Mouse (Mus musculus) forebrain, embryonic 13.5 days (tissue): ENCODE data around the gene 9930022D16Rik. TPM values are rescaled to one million over a fixed set of nuclear protein-coding genes. Genes with fewer than 3 reads are reported as not detected.

Source experiments
- ATAC-seq: fragments of 200-750 bp; cut with Nextera tagmentation; 2 replicates; pipeline ENCODE4 v1.8.0; 2017
- H3K27ac ChIP-seq: fragments of 300-500 bp; sonication (generic); 2 replicates; pipeline ENCODE4 v1.5.1; 2015; ENCODE audit warnings: inconsistent platforms, mild to moderate bottlenecking, moderate library complexity
- H3K27me3 ChIP-seq: fragments of 300-500 bp; sonication (generic); 2 replicates; pipeline ENCODE4 v1.6.1; 2015; ENCODE audit warnings: mild to moderate bottlenecking, inconsistent platforms
- H3K36me3 ChIP-seq: fragments of 300-500 bp; sonication (generic); 2 replicates; pipeline ENCODE4 v1.6.1; 2015; ENCODE audit warnings: mild to moderate bottlenecking, inconsistent platforms; ENCODE audit not compliant: poor library complexity, severe bottlenecking
- H3K4me1 ChIP-seq: fragments of 300-500 bp; sonication (generic); 2 replicates; pipeline ENCODE4 v1.6.1; 2015; ENCODE audit warnings: inconsistent platforms
- H3K4me2 ChIP-seq: fragments of 300-500 bp; sonication (generic); 2 replicates; pipeline ENCODE4 v1.6.1; 2015; ENCODE audit warnings: inconsistent platforms, mild to moderate bottlenecking, moderate library complexity
- H3K4me3 ChIP-seq: fragments of 300-500 bp; sonication (generic); 2 replicates; pipeline ENCODE4 v1.5.1; 2015; ENCODE audit warnings: mild to moderate bottlenecking, inconsistent platforms
- H3K9ac ChIP-seq: fragments of 300-500 bp; sonication (generic); 2 replicates; pipeline ENCODE4 v1.6.1; 2015; ENCODE audit warnings: mild to moderate bottlenecking, inconsistent platforms
- H3K9me3 ChIP-seq: fragments of 300-500 bp; sonication (generic); replicated peaks from 2 replicates; pipeline ENCODE4 v1.6.1; 2016; ENCODE audit warnings: inconsistent platforms
- WGBS: fragments of 180-500 bp; shearing (Covaris S2); methylation state at CpG from one replicate; pipeline ENCODE4 v1.1.7; 2015; 5-methylcytosine and 5-hydroxymethylcytosine counted together
- polyA plus RNA-seq: library from polyadenylated mRNA; unstranded; fragments of >200 nt; fragmentation: Nextera tagmentation; extraction: Ambion mirVana; gene quantifications from 2 replicates; pipeline ENCODE4 v1.2.1, GENCODE M21; 2015

9930022D16Rik gene
- polyA plus RNA-seq, 1 experiment from 2014 or later, result not detected

DNA sequence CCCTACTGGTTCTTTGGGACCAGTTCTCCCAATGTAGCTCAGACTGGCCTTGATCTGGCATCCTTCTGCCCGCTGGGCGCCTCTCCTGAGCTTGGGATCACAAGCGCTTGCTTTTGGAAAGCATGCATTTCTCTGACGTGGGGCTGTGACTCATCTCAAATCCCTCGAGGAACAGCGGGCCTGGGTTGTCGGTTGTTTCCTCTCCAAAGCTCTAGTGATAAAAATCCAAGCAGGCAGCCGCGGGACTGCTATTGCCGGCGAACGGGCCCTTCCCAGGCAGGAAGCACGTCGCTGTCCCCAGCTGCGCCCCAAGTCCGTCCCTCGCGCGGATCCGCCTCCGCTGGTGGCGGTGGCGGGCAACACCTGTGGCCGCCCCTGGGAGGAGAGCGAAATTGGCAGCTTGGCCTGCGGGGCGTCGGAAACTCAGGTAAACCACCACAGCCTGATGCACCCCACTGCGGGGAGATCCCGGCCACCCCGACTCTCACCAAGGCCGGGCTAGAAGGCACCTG is 26.2 kb downstream of the 9930022D16Rik start:
- peak overlapping the region; percentile 69 for H3K4me2 ChIP-seq
- peak overlapping the region; percentile 67 for H3K9ac ChIP-seq
- H3K4me1 ChIP-seq, result peaks cover 8% of the 10 kb centered on the region
- peak overlapping the region; percentile 43 for H3K4me3 ChIP-seq
- peak; percentile 61 for ATAC-seq
- no peaks in the 10 kb centered on the region for H3K9me3 ChIP-seq
- peaks cover 5% of the 10 kb centered on the region; the same call in 1 of the 2 replicates for H3K27me3 ChIP-seq
- H3K36me3 ChIP-seq, result peaks cover 35% of the 10 kb centered on the region
- 2% methylated on average over 32 of the region's 32 CpGs for WGBS
- H3K27ac ChIP-seq, result no peak overlapping the region

DNA sequence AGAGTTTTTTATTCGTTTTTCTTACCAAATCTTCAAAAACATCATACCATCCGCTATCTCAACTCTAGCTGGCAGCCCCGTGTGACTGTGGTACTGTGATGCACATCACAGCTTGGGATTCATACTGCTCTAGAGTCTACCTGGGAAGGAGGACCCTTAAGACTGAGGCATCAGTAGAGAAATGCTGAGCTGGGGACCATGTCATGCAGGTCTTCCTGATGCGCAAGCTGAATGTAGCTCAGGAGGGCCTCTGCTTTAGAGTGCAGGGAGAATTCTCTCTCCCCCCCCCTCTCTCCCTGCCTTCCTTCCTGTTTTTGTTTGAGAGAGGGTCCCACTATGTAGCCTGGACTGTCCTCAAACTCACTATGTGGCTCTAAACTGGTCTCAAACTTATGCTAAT is 26.9 kb downstream of the 9930022D16Rik start:
- Histone ChIP-seq H3K27me3 (peaks cover 5% of the 10 kb centered on the region; the same call in 1 of the 2 replicates), H3K27ac (no peak overlapping the region), H3K4me1 (peaks cover 8% of the 10 kb centered on the region), H3K9ac (no peak overlapping the region), H3K4me3 (no peak overlapping the region; the same call in 1 of the 2 replicates), H3K9me3 (no peaks in the 10 kb centered on the region), H3K4me2 (peak overlapping the region; percentile 69), H3K36me3 (peaks cover 28% of the 10 kb centered on the region)
- ATAC-seq, result no peak
- 61% methylated on average over 4 of the region's 4 CpGs for WGBS

GRCm38 (mm10) chr11:109441119-109441518 is 27.4 kb downstream of the 9930022D16Rik start:
- Histone ChIP-seq H3K27me3 (peaks cover 5% of the 10 kb centered on the region; the same call in 1 of the 2 replicates), H3K27ac (no peak overlapping the region)
- WGBS, result 49% methylated on average over 3 of the region's 3 CpGs

DNA sequence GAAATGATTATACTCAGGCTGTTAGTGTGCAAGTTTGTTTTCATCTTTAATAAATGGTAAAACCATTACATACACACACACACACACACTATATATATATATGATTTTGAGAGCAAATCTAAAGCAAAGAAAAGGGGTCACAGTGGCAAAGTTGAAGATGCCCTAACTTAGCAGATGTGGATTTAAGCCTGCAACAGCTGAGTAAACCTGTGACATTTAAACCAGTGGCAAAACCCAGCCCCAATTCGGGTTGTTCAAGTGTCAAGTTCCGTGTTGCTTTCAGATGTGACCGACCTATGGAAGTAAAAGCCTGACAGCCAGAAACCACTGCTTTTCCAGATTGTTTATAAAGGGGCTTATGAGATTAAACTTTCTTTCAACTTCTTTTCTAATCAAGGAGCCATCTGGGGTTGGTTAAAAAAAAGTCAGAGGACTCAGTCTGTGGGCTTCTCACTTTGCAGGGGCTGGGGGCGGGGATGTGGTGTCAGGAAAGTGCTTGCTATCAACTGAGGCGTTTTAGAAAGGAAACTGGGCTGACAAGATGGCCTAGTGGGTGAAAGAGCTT is 28.5 kb downstream of the 9930022D16Rik start:
- H3K4me2 ChIP-seq, result no peak overlapping the region
- no peak overlapping the region for H3K27ac ChIP-seq
- no peaks in the 10 kb centered on the region for H3K9me3 ChIP-seq
- peaks cover 8% of the 10 kb centered on the region for H3K4me1 ChIP-seq
- WGBS, result 70% methylated on average over 5 of the region's 5 CpGs
- H3K27me3 ChIP-seq, result peaks cover 5% of the 10 kb centered on the region; the same call in 1 of the 2 replicates
- H3K9ac ChIP-seq, result no peak overlapping the region
- peaks cover 13% of the 10 kb centered on the region for H3K36me3 ChIP-seq
- ATAC-seq, result no peak
- H3K4me3 ChIP-seq, result no peak overlapping the region

More at GRCm38 (mm10) chr11:109441119-109441518, 27.4 kb downstream of the 9930022D16Rik start:
- H3K36me3 ChIP-seq, result peaks cover 24% of the 10 kb centered on the region
- peaks cover 8% of the 10 kb centered on the region for H3K4me1 ChIP-seq
- no peak for ATAC-seq
- no peak overlapping the region for H3K9ac ChIP-seq
- no peak overlapping the region for H3K4me2 ChIP-seq
- H3K9me3 ChIP-seq, result no peaks in the 10 kb centered on the region
- H3K4me3 ChIP-seq, result no peak overlapping the region

DNA sequence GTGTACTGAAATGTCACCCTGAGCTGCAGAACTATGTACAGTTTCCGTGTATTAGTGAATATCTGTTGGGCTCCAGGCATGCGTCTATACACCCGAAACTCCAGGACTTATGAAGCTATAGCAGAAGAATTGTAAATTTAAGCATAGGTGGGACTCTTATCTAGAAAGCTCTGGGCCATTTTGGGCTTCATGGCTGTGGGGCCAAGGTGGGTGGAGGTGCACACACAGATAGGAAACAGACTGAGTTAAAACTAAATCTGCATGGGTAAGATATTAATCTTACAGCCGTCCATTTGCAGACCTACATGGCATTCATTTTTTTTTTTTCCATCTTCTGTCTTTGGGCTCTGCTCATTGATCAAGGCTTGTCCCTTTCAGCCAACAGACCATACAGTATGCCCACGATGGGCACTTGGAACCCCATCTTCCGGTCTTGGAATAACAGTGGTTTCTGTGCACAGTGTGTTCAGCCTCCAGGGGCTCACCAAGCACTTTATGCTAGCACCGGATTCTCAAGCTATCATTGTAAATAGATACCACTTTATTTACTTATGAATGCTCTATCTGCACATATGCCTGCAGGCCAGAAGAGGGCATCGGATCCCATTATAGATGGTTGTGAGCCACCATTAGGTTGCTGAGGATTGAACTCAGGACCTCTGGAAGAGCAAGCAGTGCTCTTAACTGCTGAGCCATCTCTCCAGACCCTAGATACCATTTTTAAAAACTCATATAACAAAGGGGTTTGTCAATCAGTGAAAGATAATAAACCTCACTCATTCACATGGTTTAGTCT is 29.9 kb downstream of the 9930022D16Rik start:
- WGBS, result 92% methylated on average over 8 of the region's 8 CpGs
- H3K36me3 ChIP-seq, result no peaks in the 10 kb centered on the region
- ATAC-seq, result no peak
- H3K4me1 ChIP-seq, result peaks cover 8% of the 10 kb centered on the region
- H3K27ac ChIP-seq, result no peak overlapping the region
- H3K4me2 ChIP-seq, result no peak overlapping the region
- H3K27me3 ChIP-seq, result peaks cover 5% of the 10 kb centered on the region; the same call in 1 of the 2 replicates
- H3K4me3 ChIP-seq, result no peak overlapping the region
- no peak overlapping the region for H3K9ac ChIP-seq
- no peaks in the 10 kb centered on the region for H3K9me3 ChIP-seq

DNA sequence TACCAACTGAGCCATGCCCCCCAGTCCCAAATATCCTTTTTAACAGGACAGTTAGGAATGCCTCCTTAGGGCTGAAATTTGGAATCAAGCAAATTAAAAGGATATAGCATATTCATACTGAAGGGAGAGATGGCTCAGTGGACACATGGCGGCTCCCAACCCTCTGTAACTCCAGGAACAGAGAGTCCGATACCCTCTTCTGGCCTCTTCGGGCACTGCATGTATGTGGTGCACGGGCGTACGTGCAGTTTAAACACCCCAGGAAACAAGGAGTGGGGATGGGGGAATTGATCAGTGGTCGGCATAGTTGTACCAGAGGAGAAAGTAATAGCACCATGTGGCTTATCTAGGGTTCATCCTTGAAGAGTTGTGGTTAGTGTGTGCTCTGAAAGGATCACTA is 30.9 kb downstream of the 9930022D16Rik start:
- no peak overlapping the region for H3K4me2 ChIP-seq
- H3K4me1 ChIP-seq, result peaks cover 6% of the 10 kb centered on the region
- no peak for ATAC-seq
- H3K4me3 ChIP-seq, result no peak overlapping the region
- H3K27me3 ChIP-seq, result peaks cover 5% of the 10 kb centered on the region; the same call in 1 of the 2 replicates
- H3K27ac ChIP-seq, result no peak overlapping the region
- H3K9ac ChIP-seq, result no peak overlapping the region
- no peaks in the 10 kb centered on the region for H3K9me3 ChIP-seq
- WGBS, result 39% methylated on average over 7 of the region's 7 CpGs
- no peaks in the 10 kb centered on the region for H3K36me3 ChIP-seq

DNA sequence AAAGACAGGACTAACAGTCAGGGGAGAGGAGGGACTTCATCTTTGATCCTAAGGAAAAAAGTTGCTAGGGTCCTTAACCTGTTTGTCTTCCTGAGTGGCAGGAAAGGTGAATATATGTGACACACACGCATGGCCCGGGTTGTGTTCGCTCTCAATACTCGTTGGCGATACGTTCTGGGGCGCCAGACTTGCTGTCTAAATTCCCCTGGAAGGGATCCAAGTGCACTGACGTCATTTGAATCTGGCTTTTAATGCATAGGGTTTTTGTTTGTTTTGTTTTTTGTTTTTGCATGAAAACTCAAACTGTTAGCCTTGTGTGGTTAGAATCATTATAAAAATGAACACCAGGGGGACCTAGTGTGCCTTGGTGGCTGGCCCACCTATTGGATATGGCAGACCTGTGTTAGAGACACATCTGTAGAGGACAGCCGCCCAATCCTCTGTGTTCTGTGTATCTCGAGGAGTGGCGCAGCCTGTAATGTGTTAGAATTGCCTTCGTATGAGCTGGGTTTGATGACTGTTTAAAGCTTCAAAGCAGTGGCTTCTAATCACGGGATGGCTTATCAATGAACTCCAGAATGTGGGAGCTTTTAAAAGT is 31.8 kb downstream of the 9930022D16Rik start:
- Histone ChIP-seq H3K9ac (no peak overlapping the region), H3K9me3 (no peaks in the 10 kb centered on the region), H3K4me3 (no peak overlapping the region), H3K36me3 (no peaks in the 10 kb centered on the region), H3K27ac (no peak overlapping the region), H3K27me3 (peaks cover 4% of the 10 kb centered on the region; the same call in 1 of the 2 replicates), H3K4me2 (no peak overlapping the region), H3K4me1 (no peaks in the 10 kb centered on the region)
- 49% methylated on average over 13 of the region's 13 CpGs for WGBS
- ATAC-seq, result peak; percentile 70

DNA sequence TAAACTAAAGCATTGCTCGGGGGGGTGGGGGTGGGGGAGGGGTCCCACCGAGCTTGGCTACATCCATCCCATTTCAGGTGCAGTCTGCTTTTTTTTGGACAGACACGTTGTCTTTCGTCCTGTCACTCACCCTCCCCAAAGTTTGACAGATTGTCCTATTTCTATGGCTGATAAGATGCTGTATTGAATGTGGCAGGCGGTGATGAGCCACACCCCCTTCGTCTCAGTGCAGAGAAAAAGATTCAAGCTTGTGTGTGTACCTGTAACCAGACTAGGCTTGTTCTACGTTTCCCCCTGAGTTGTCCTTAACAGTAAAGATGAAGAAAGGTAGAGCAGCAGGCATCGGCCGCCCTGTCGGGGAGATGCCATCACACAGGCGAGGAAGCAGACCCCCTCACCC is 37.5 kb downstream of the 9930022D16Rik start:
- Histone ChIP-seq H3K27me3 (no peaks in the 10 kb centered on the region), H3K4me3 (no peak overlapping the region), H3K9ac (no peak overlapping the region), H3K4me2 (no peak overlapping the region), H3K36me3 (peaks cover 14% of the 10 kb centered on the region), H3K4me1 (no peaks in the 10 kb centered on the region), H3K9me3 (no peaks in the 10 kb centered on the region), H3K27ac (no peak overlapping the region)
- WGBS, result 84% methylated on average over 11 of the region's 11 CpGs
- no peak for ATAC-seq

DNA sequence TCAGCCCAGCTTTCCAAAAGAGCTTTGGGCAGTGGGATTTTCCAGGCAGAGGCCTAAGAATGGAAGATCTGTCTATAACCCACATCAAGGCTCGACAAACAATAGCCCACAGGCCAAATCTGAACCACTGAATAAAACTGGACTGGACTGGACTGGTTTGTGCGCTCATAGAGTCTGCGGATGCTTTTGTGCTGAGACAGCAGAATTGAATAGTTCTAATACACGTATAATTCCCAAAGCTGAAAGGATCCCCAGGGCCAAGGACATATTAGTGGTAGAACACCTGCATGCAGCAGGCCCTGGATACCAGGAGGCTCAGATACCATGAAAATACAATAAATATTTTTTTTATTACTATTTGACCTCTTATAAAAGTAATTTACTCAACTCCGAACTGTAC is 42.5 kb downstream of the 9930022D16Rik start:
- Histone ChIP-seq H3K27ac (no peak overlapping the region), H3K4me1 (no peaks in the 10 kb centered on the region), H3K36me3 (peaks cover 14% of the 10 kb centered on the region), H3K4me2 (no peak overlapping the region), H3K9ac (no peak overlapping the region), H3K9me3 (no peaks in the 10 kb centered on the region), H3K4me3 (no peak overlapping the region), H3K27me3 (no peaks in the 10 kb centered on the region)
- 88% methylated on average over 5 of the region's 5 CpGs for WGBS
- ATAC-seq, result no peak

DNA sequence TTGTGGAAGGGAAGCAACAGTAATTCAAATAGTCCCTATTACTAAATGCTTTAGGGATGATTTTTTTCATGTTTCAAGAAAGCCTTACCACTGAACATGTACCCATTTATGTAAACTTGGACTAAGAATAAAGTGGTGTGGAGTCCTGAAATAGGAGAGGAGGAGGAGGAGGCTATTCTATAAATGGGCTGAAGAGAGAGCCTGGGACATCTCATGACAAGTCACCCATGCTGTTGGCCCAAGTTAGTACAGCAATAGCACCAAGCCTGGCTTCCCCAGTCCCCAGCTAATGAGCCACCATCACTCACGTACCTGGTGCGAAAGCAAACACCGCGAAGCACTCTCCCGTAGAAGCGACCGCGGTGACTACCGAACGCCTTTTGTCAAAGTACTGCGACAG is 44.4 kb downstream of the 9930022D16Rik start:
- WGBS, result 94% methylated on average over 11 of the region's 11 CpGs
- no peaks in the 10 kb centered on the region for H3K27me3 ChIP-seq

GRCm38 (mm10) chr11:109460586-109460985 is 46.9 kb downstream of the 9930022D16Rik start:
- Histone ChIP-seq H3K9ac (no peak overlapping the region), H3K27me3 (no peaks in the 10 kb centered on the region), H3K36me3 (no peaks in the 10 kb centered on the region), H3K9me3 (no peaks in the 10 kb centered on the region), H3K27ac (no peak overlapping the region), H3K4me2 (no peak overlapping the region), H3K4me3 (no peak overlapping the region), H3K4me1 (no peaks in the 10 kb centered on the region)
- no peak for ATAC-seq
- 84% methylated on average over 5 of the region's 5 CpGs for WGBS

More for the DNA sequence above, 44.4 kb downstream of the 9930022D16Rik start:
- Histone ChIP-seq H3K9me3 (no peaks in the 10 kb centered on the region), H3K4me1 (no peaks in the 10 kb centered on the region), H3K9ac (no peak overlapping the region), H3K27ac (no peak overlapping the region), H3K4me3 (no peak overlapping the region), H3K36me3 (peaks cover 9% of the 10 kb centered on the region; the same call in 1 of the 2 replicates), H3K4me2 (no peak overlapping the region)
- no peak for ATAC-seq

DNA sequence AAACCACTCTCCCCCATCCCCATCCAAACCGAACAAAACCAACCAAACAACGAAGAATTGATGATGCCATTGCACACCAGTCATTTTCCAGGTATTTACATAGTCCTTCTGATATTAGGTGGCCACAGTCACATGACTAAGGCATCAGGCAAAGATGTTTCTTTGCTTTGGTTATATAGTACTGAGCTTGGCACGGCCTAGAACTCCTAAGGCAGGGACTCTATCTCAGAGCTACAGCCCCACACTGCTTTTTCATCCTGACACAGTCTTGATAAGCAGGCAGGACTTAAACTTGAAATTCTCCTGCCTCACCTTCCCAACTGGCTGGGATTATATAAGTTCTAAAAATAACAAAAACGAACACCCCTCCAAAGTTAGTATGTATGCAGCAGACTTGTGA is 51.4 kb downstream of the 9930022D16Rik start:
- WGBS, result 93% methylated on average over 4 of the region's 4 CpGs
- Histone ChIP-seq H3K36me3 (no peaks in the 10 kb centered on the region), H3K9ac (no peak overlapping the region), H3K4me1 (no peaks in the 10 kb centered on the region), H3K4me3 (no peak overlapping the region), H3K27ac (no peak overlapping the region), H3K9me3 (no peaks in the 10 kb centered on the region), H3K27me3 (0 out of 2 replicates have a peak, but pooled peaks cover under 1% of the 10 kb centered on the region), H3K4me2 (no peak overlapping the region)
- ATAC-seq, result no peak
